Mouse (Mus musculus): Measurements from ENCODE around the gene Myo18a.

GRCm38 (mm10) chr11:77762783-77763672 is at the start of gene Myo18a:
- TF ChIP-seq CTCF (IDR thresholded peaks at IDR 0.05; ENCODE audit: control insufficient read depth, insufficient read depth, insufficient replicate concordance, low read depth, low read length): peak; percentile 81
- peak; percentile 34; the same call in 1 of the 2 replicates for TF ChIP-seq POLR2A (IDR thresholded peaks at IDR 0.05; ENCODE audit: control insufficient read depth, low read depth, low read length)

Measured in testis, adult 2 months (tissue).